Mouse (Mus musculus) T-cell, adult 2 months (primary cell): ENCODE results near the gene Eps15l1.

Experiments
- DNase-seq: peaks from one replicate; pipeline ENCODE4 v3.0.0; 2022; ENCODE audit warnings: low spot score

The Eps15l1 gene

GRCm38 (mm10) chr8:72319921-72320802, 101.1 kb downstream of the Eps15l1 start:
- DNase-seq = peak; percentile 48

GRCm38 (mm10) chr8:72319397-72319796, 101.9 kb downstream of the Eps15l1 start:
- DNase-seq = no peak

GRCm38 (mm10) chr8:72318801-72319322, 102.4 kb downstream of the Eps15l1 start, which contains the start of gene Klf2:
Klf2 (plus strand) TSS chr8:72319033.
- peak; percentile 100 for DNase-seq

- DNase-seq = no peak
These were observed 103.4 kb downstream of the Eps15l1 start for GRCm38 (mm10) chr8:72317741-72318301.

GRCm38 (mm10) chr8:72316053-72316695, 105.1 kb downstream of the Eps15l1 start:
- no peak for DNase-seq

GRCm38 (mm10) chr8:72312926-72313518, 108.2 kb downstream of the Eps15l1 start:
- DNase-seq = no peak

GRCm38 (mm10) chr8:72310849-72311506, 110.3 kb downstream of the Eps15l1 start:
- DNase-seq = no peak

- no peak for DNase-seq
These were observed 113.0 kb downstream of the Eps15l1 start for GRCm38 (mm10) chr8:72308276-72308675.

- no peak for DNase-seq
These were observed 114.3 kb downstream of the Eps15l1 start for GRCm38 (mm10) chr8:72306913-72307312.

- DNase-seq = no peak
These were observed 115.9 kb downstream of the Eps15l1 start, which contains the start of gene Gm10282 for GRCm38 (mm10) chr8:72305210-72305905. Gm10282 (minus strand) TSS chr8:72305260.

GRCm38 (mm10) chr8:72303633-72304032, 117.6 kb downstream of the Eps15l1 start:
- no peak for DNase-seq

GRCm38 (mm10) chr8:72302986-72303612, 118.2 kb downstream of the Eps15l1 start:
- no peak for DNase-seq

- no peak for DNase-seq
These were observed 119.8 kb downstream of the Eps15l1 start for GRCm38 (mm10) chr8:72301497-72301896.

GRCm38 (mm10) chr8:72300654-72301400, 120.4 kb downstream of the Eps15l1 start:
- DNase-seq = no peak

- no peak for DNase-seq
These were observed 122.3 kb downstream of the Eps15l1 start for GRCm38 (mm10) chr8:72298928-72299327.

- no peak for DNase-seq
These were observed 124.7 kb downstream of the Eps15l1 start for GRCm38 (mm10) chr8:72296561-72296960.

GRCm38 (mm10) chr8:72295679-72296078, 125.6 kb downstream of the Eps15l1 start:
- DNase-seq = peak; percentile 78

GRCm38 (mm10) chr8:72295125-72295524, 126.1 kb downstream of the Eps15l1 start:
- DNase-seq = no peak

- DNase-seq = no peak
These were observed 128.0 kb downstream of the Eps15l1 start for GRCm38 (mm10) chr8:72293309-72293708.

GRCm38 (mm10) chr8:72291104-72291503, 130.2 kb downstream of the Eps15l1 start:
- DNase-seq = peak; percentile 70
